Mouse (Mus musculus): ENCODE measurements around the gene Mbd5. TPM values are rescaled to one million over a fixed set of nuclear protein-coding genes. Genes with fewer than 3 reads are reported as not detected.
A peak's percentile ranks its signal among the peaks of the same experiment; 100 is the strongest.
"Not testable (repeated sequence)": the region's sequence is repeated elsewhere in the genome, so short reads cannot be mapped to it uniquely, and the experiment has no call there.

Gene Mbd5
- polyA plus RNA-seq, 1 experiment from 2014 or later: 5.4 TPM

GRCm38 (mm10) chr2:49190984-49191383, 241.7 kb downstream of the Mbd5 start:
- no peak overlapping the region for H3K4me3 ChIP-seq (ENCODE audit: low read depth, low read length)
- no peak overlapping the region for H3K4me2 ChIP-seq (ENCODE audit: low read depth, low read length)
- TF ChIP-seq CTCF (IDR thresholded peaks at IDR 0.05; ENCODE audit: low read depth) (no peak), EP300 (IDR thresholded peaks at IDR 0.05; ENCODE audit: low read depth) (no peak)
- H3K27me3 ChIP-seq (ENCODE audit: insufficient read depth, low read length): no peaks in the 10 kb centered on the region
- H3K4me1 ChIP-seq (ENCODE audit: insufficient read depth): no peaks in the 10 kb centered on the region
- H3K9ac ChIP-seq (replicated peaks): no peak overlapping the region
- WGBS (ENCODE audit: insufficient replicate concordance): 79% methylated on average over 2 of the region's 2 CpGs
- no peak for DNase-seq
- no peak for ATAC-seq
- no peak overlapping the region for H3K27ac ChIP-seq (ENCODE audit: low read depth)
- no peaks in the 10 kb centered on the region for H3K9me3 ChIP-seq (ENCODE audit: low read length)
- no peaks in the 10 kb centered on the region for H3K36me3 ChIP-seq (replicated peaks; ENCODE audit: insufficient read depth, low read length)

GRCm38 (mm10) chr2:49191695-49192094, 242.4 kb downstream of the Mbd5 start:
- Histone ChIP-seq H3K9me3 (ENCODE audit: low read length) (no peaks in the 10 kb centered on the region), H3K4me2 (ENCODE audit: low read depth, low read length) (no peak overlapping the region), H3K4me3 (ENCODE audit: low read depth, low read length) (no peak overlapping the region), H3K27ac (ENCODE audit: low read depth) (no peak overlapping the region), H3K9ac (replicated peaks) (no peak overlapping the region), H3K4me1 (ENCODE audit: insufficient read depth) (no peaks in the 10 kb centered on the region), H3K27me3 (ENCODE audit: insufficient read depth, low read length) (no peaks in the 10 kb centered on the region), H3K36me3 (replicated peaks; ENCODE audit: insufficient read depth, low read length) (no peaks in the 10 kb centered on the region)
- TF ChIP-seq CTCF (IDR thresholded peaks at IDR 0.05; ENCODE audit: low read depth) (no peak), EP300 (IDR thresholded peaks at IDR 0.05; ENCODE audit: low read depth) (no peak)
- 94% methylated on average over 3 of the region's 3 CpGs for WGBS (ENCODE audit: insufficient replicate concordance)
- DNase-seq: no peak
- no peak for ATAC-seq

DNA sequence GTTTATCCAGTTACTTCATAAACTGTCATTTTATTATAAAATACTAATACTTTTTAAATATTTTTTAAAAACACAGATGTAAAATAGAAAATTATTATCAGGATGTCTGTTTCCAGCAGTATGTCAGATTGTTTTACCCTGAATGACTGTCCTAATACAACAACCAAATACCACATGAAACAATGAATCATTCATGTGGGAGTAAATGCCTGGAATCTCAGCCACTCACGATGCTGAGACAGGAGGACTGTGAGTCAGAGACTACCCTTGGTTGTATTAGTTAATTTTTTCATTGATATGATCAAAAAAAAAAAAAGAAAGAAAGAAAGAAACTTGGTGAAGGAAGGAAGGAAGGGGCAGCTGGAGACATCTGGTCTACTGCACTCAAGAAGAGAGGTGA, 254.8 kb downstream of the Mbd5 start:
- whole genome bisulfite sequencing (ENCODE audit: insufficient replicate concordance): 76% methylated on average over 1 of the region's 1 CpGs

DNA sequence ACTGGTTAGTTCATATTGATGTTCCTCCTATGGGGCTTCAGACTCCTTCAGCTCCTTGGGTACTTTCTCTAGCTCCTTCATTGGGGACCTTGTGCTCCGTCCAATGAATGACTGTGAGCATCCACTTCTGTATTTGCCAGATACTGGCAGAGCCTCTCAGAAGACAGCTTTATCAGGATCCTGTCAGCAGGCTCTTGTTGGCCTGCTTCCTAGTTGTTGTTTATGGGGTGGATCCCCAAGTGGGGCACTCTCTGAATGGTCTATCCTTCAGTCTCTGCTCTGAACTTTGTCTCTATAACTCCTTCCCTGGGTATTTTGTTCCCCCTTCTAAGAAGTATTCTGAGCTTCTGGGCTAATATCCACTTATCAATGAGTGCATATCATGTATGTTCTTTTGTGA, 256.4 kb downstream of the Mbd5 start:
- H3K9ac ChIP-seq (replicated peaks); H3K4me1 ChIP-seq (ENCODE audit: insufficient read depth); H3K27me3 ChIP-seq (ENCODE audit: insufficient read depth, low read length); DNase-seq; H3K4me3 ChIP-seq (ENCODE audit: low read depth, low read length); H3K27ac ChIP-seq (ENCODE audit: low read depth); H3K4me2 ChIP-seq (ENCODE audit: low read depth, low read length); H3K9me3 ChIP-seq (ENCODE audit: low read length); H3K36me3 ChIP-seq (replicated peaks; ENCODE audit: insufficient read depth, low read length): not testable (repeated sequence)
- WGBS (ENCODE audit: insufficient replicate concordance): 85% methylated on average over 1 of the region's 1 CpGs
- ATAC-seq: peak; percentile 68
- peak; percentile 54 for TF ChIP-seq EP300 (IDR thresholded peaks at IDR 0.05; ENCODE audit: low read depth)

More for the DNA sequence above, 254.8 kb downstream of the Mbd5 start:
- no peaks in the 10 kb centered on the region for H3K36me3 ChIP-seq (replicated peaks; ENCODE audit: insufficient read depth, low read length)
- no peak overlapping the region for H3K9ac ChIP-seq (replicated peaks)
- no peak overlapping the region for H3K4me2 ChIP-seq (ENCODE audit: low read depth, low read length)
- H3K4me1 ChIP-seq (ENCODE audit: insufficient read depth): no peaks in the 10 kb centered on the region
- ATAC-seq (no peak), DNase-seq (no peak)
- H3K27me3 ChIP-seq (ENCODE audit: insufficient read depth, low read length): no peaks in the 10 kb centered on the region
- H3K9me3 ChIP-seq (ENCODE audit: low read length): no peaks in the 10 kb centered on the region
- H3K4me3 ChIP-seq (ENCODE audit: low read depth, low read length): no peak overlapping the region
- TF ChIP-seq EP300 (IDR thresholded peaks at IDR 0.05; ENCODE audit: low read depth) (no peak), CTCF (IDR thresholded peaks at IDR 0.05; ENCODE audit: low read depth) (no peak)
- no peak overlapping the region for H3K27ac ChIP-seq (ENCODE audit: low read depth)

- no peak for DNase-seq
- H3K36me3 ChIP-seq (replicated peaks; ENCODE audit: insufficient read depth, low read length): no peaks in the 10 kb centered on the region
- no peak for ATAC-seq
- H3K9me3 ChIP-seq (ENCODE audit: low read length): no peaks in the 10 kb centered on the region
- TF ChIP-seq EP300 (IDR thresholded peaks at IDR 0.05; ENCODE audit: low read depth) (no peak), CTCF (IDR thresholded peaks at IDR 0.05; ENCODE audit: low read depth) (no peak)
- H3K9ac ChIP-seq (replicated peaks): no peak overlapping the region
- no peak overlapping the region for H3K4me3 ChIP-seq (ENCODE audit: low read depth, low read length)
- H3K4me1 ChIP-seq (ENCODE audit: insufficient read depth): no peaks in the 10 kb centered on the region
- no peaks in the 10 kb centered on the region for H3K27me3 ChIP-seq (ENCODE audit: insufficient read depth, low read length)
- H3K4me2 ChIP-seq (ENCODE audit: low read depth, low read length): no peak overlapping the region
- WGBS (ENCODE audit: insufficient replicate concordance): 89% methylated on average over 3 of the region's 3 CpGs
- no peak overlapping the region for H3K27ac ChIP-seq (ENCODE audit: low read depth)
Observed at GRCm38 (mm10) chr2:49209349-49209748, 260.0 kb downstream of the Mbd5 start.

GRCm38 (mm10) chr2:49210408-49210807, 261.1 kb downstream of the Mbd5 start:
- Histone ChIP-seq H3K4me3 (ENCODE audit: low read depth, low read length) (no peak overlapping the region), H3K4me2 (ENCODE audit: low read depth, low read length) (no peak overlapping the region), H3K27me3 (ENCODE audit: insufficient read depth, low read length) (no peaks in the 10 kb centered on the region), H3K36me3 (replicated peaks; ENCODE audit: insufficient read depth, low read length) (no peaks in the 10 kb centered on the region), H3K27ac (ENCODE audit: low read depth) (no peak overlapping the region), H3K4me1 (ENCODE audit: insufficient read depth) (no peaks in the 10 kb centered on the region), H3K9ac (replicated peaks) (no peak overlapping the region), H3K9me3 (ENCODE audit: low read length) (no peaks in the 10 kb centered on the region)
- 86% methylated on average over 1 of the region's 1 CpGs for WGBS (ENCODE audit: insufficient replicate concordance)
- ATAC-seq: no peak
- no peak for DNase-seq
- TF ChIP-seq CTCF (IDR thresholded peaks at IDR 0.05; ENCODE audit: low read depth): no peak
- no peak for TF ChIP-seq EP300 (IDR thresholded peaks at IDR 0.05; ENCODE audit: low read depth)

GRCm38 (mm10) chr2:49229725-49230124, 280.4 kb downstream of the Mbd5 start:
- Histone ChIP-seq H3K4me2 (ENCODE audit: low read depth, low read length) (no peak overlapping the region), H3K27me3 (ENCODE audit: insufficient read depth, low read length) (no peaks in the 10 kb centered on the region), H3K9ac (replicated peaks) (no peak overlapping the region), H3K9me3 (ENCODE audit: low read length) (no peaks in the 10 kb centered on the region), H3K4me3 (ENCODE audit: low read depth, low read length) (no peak overlapping the region), H3K4me1 (ENCODE audit: insufficient read depth) (no peaks in the 10 kb centered on the region), H3K27ac (ENCODE audit: low read depth) (no peak overlapping the region), H3K36me3 (replicated peaks; ENCODE audit: insufficient read depth, low read length) (no peaks in the 10 kb centered on the region)
- TF ChIP-seq EP300 (IDR thresholded peaks at IDR 0.05; ENCODE audit: low read depth): no peak
- TF ChIP-seq CTCF (IDR thresholded peaks at IDR 0.05; ENCODE audit: low read depth): no peak
- DNase-seq (no peak), ATAC-seq (no peak)

Measured in liver, postnatal 0 days (tissue).